Mouse (Mus musculus) testis, adult 2 months (tissue): Measurements from ENCODE around the gene Zscan2. TPM values are rescaled to one million over a fixed set of nuclear protein-coding genes. Genes with fewer than 3 reads are reported as not detected.

Source experiments
- H3K27ac ChIP-seq: fragments of 200-500 bp; 2 replicates; pipeline ENCODE4 v1.5.1; 2012; ENCODE audit warnings: low read depth, low read length; ENCODE audit not compliant: control insufficient read depth, insufficient read depth
- H3K27me3 ChIP-seq: fragments of 200-500 bp; 2 replicates; pipeline ENCODE4 v1.6.1; 2012; ENCODE audit warnings: mild to moderate bottlenecking, low read length, moderate library complexity; ENCODE audit not compliant: control insufficient read depth, insufficient read depth
- H3K36me3 ChIP-seq: fragments of 200-500 bp; 2 replicates; pipeline ENCODE4 v1.6.1; 2012; ENCODE audit warnings: mild to moderate bottlenecking, low read length; ENCODE audit not compliant: control insufficient read depth, insufficient read depth
- H3K4me1 ChIP-seq: fragments of 200-500 bp; 2 replicates; pipeline ENCODE4 v1.6.1; 2012; ENCODE audit warnings: low read length; ENCODE audit not compliant: control insufficient read depth, insufficient read depth
- H3K4me3 ChIP-seq: fragments of 200-500 bp; 2 replicates; pipeline ENCODE4 v1.5.1; 2012; ENCODE audit warnings: low read depth, mild to moderate bottlenecking, low read length, moderate library complexity, mixed read lengths; ENCODE audit not compliant: control insufficient read depth
- CTCF ChIP-seq: fragments of 200-500 bp; IDR thresholded peaks from 2 replicates; pipeline ENCODE4 v1.5.1; 2012; ENCODE audit warnings: low read depth, mild to moderate bottlenecking, inconsistent platforms, low read length, moderate library complexity; ENCODE audit not compliant: control insufficient read depth, insufficient read depth, insufficient replicate concordance
- POLR2A ChIP-seq: fragments of 200-500 bp; IDR thresholded peaks from 2 replicates; pipeline ENCODE4 v1.6.1; 2012; ENCODE audit warnings: low read depth, mild to moderate bottlenecking, inconsistent platforms, low read length, moderate library complexity; ENCODE audit not compliant: control insufficient read depth
- polyA plus RNA-seq: library from polyadenylated mRNA; depleted of rRNA; stranded (reverse); fragments of >200 nt; gene quantifications from 2 replicates; pipeline ENCODE4 v1.2.3, GENCODE M21; 2012

The Zscan2 gene
- polyA plus RNA-seq, 1 experiment: 35.8 TPM

DNA sequence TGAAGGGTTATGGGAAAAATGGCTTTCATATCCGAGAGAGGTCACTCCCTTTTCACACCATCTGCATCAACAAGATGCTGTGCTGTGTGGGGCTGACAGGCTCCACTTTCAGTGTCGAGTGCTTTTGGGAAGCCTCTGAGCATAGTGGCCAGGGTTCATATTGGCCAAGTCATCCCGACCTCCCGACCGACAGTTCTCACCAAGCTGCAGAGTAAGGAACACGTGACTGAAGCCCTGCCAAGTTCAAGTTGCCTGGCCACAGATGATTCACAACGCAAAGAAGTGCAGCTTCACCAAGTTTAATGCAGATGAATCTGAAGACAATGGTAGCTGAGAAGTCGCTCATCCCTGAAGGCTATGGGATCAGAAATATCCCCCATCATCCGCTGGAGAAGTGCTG is 23.0 kb upstream of the Zscan2 start:
- Histone ChIP-seq H3K27me3 (no peaks in the 10 kb centered on the region), H3K4me1 (peaks cover 5% of the 10 kb centered on the region), H3K4me3 (no peak overlapping the region), H3K27ac (no peak overlapping the region), H3K36me3 (no peaks in the 10 kb centered on the region)
- TF ChIP-seq CTCF (no peak), POLR2A (no peak)

- Histone ChIP-seq H3K27ac (no peak overlapping the region), H3K36me3 (no peaks in the 10 kb centered on the region), H3K4me1 (peaks cover 2% of the 10 kb centered on the region; the same call in 1 of the 2 replicates), H3K27me3 (no peaks in the 10 kb centered on the region), H3K4me3 (no peak overlapping the region)
- no peak for TF ChIP-seq POLR2A
- TF ChIP-seq CTCF: no peak
Observed at GRCm38 (mm10) chr7:80838247-80838646, 22.5 kb upstream of the Zscan2 start.

DNA sequence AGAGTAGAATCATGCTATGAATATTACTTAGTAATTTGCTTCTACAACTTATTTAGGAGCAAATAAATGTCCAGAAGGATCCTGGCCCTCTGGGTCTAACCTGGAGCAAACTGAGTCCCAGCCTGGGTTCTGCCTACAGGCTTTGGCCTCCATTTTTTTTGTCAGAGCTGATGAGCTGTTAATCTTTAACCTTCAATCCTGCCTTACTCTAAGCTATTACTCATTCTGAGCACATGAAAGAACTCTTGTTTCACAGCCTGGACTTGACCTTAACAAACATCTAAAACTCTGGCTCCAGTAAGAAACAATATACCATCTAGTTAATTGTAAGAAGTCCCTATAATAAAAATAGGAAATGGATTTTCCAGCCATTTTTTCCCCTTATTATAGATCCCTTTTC is 21.0 kb upstream of the Zscan2 start:
- Histone ChIP-seq H3K36me3 (no peaks in the 10 kb centered on the region), H3K4me3 (no peak overlapping the region), H3K4me1 (no peaks in the 10 kb centered on the region), H3K27me3 (no peaks in the 10 kb centered on the region), H3K27ac (no peak overlapping the region)
- TF ChIP-seq CTCF (no peak), POLR2A (no peak)

- no peaks in the 10 kb centered on the region for H3K4me1 ChIP-seq
- TF ChIP-seq POLR2A (no peak), CTCF (no peak)
- no peak overlapping the region for H3K27ac ChIP-seq
- no peaks in the 10 kb centered on the region for H3K36me3 ChIP-seq
- no peaks in the 10 kb centered on the region for H3K27me3 ChIP-seq
- H3K4me3 ChIP-seq: no peak overlapping the region
Observed at GRCm38 (mm10) chr7:80840241-80840640, 20.5 kb upstream of the Zscan2 start.

GRCm38 (mm10) chr7:80840937-80841336 is 19.8 kb upstream of the Zscan2 start:
- TF ChIP-seq POLR2A (no peak), CTCF (no peak)
- Histone ChIP-seq H3K4me1 (peaks cover 3% of the 10 kb centered on the region), H3K27me3 (no peaks in the 10 kb centered on the region), H3K4me3 (no peak overlapping the region), H3K36me3 (no peaks in the 10 kb centered on the region), H3K27ac (no peak overlapping the region)

- no peak overlapping the region for H3K4me3 ChIP-seq
- TF ChIP-seq POLR2A: no peak
- TF ChIP-seq CTCF: no peak
- no peaks in the 10 kb centered on the region for H3K27me3 ChIP-seq
- peaks cover 4% of the 10 kb centered on the region for H3K4me1 ChIP-seq
- no peak overlapping the region for H3K27ac ChIP-seq
- H3K36me3 ChIP-seq: no peaks in the 10 kb centered on the region
Observed at GRCm38 (mm10) chr7:80842132-80842531, 18.6 kb upstream of the Zscan2 start.

- no peak overlapping the region for H3K4me3 ChIP-seq
- H3K27me3 ChIP-seq: no peaks in the 10 kb centered on the region
- H3K36me3 ChIP-seq: no peaks in the 10 kb centered on the region
- no peak for TF ChIP-seq CTCF
- no peak for TF ChIP-seq POLR2A
- H3K27ac ChIP-seq: no peak overlapping the region
- peaks cover 4% of the 10 kb centered on the region for H3K4me1 ChIP-seq
Observed at GRCm38 (mm10) chr7:80843176-80843575, 17.5 kb upstream of the Zscan2 start.

- Histone ChIP-seq H3K36me3 (no peaks in the 10 kb centered on the region), H3K27me3 (no peaks in the 10 kb centered on the region), H3K4me1 (peaks cover 4% of the 10 kb centered on the region), H3K4me3 (no peak overlapping the region), H3K27ac (no peak overlapping the region)
- TF ChIP-seq POLR2A (no peak), CTCF (no peak)
Observed at GRCm38 (mm10) chr7:80843910-80844640, 16.6 kb upstream of the Zscan2 start.
